Mouse (Mus musculus): Measurements from ENCODE around the gene Six5.

DNA sequence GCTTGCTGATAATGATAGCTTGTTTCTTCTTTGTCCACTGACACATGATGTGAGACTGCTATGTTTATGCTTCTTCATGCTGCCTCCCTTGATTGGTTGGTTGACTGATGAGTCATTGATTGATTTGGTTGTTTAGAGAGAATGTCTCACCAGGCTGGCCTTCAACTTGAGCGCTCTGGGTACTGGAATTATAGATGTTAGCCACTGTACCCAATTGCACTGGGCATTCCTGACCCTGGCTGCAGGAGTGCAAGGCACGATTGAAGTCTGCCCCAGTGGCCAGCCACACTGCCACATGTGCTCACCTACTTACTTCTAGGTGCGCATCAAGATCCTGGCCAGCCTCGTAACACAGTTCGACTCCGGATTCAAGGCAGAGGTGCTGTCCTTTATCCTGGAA, 49.8 kb upstream of the Six5 start:
- TF ChIP-seq CTCF (conservative IDR thresholded peaks at IDR 0.05; ENCODE audit: insufficient read depth, insufficient read length, low read depth, low read length) (no peak), POLR2A (IDR thresholded peaks at IDR 0.05; ENCODE audit: low read depth, low read length) (no peak)

Measured in kidney, adult 2 months (tissue).